Mouse (Mus musculus) megakaryocyte, adult 5-6 weeks (primary cell): ENCODE measurements around the gene Sdk2. TPM values are rescaled to one million over a fixed set of nuclear protein-coding genes. Genes with fewer than 3 reads are reported as not detected.
A peak's percentile ranks its signal among the peaks of the same experiment; 100 is the strongest.

Experiments used
- ATAC-seq: 2 replicates; pipeline ENCODE4 v1.8.0; 2016; ENCODE audit warnings: mild to moderate bottlenecking, inconsistent platforms; ENCODE audit not compliant: poor library complexity, severe bottlenecking
- total RNA-seq, 2 experiments: library from RNA; stranded (forward) in 1 of 2; stranded (reverse) in 1 of 2; fragments of 153-499, 151-499 nt in 1 of 2; fragments of 221-1000, 200-1000 nt in 1 of 2; gene quantifications; 2 replicates each; pipeline versions ENCODE4 v1.2.3 to v1.2.4; 2015 to 2017

Sdk2 gene
- total RNA-seq, 2 experiments from 2014 or later: 0.04 to 0.11 TPM

GRCm38 (mm10) chr11:113773191-113773590 lies 293.7 kb downstream of the Sdk2 start:
- ATAC-seq: no peak

DNA sequence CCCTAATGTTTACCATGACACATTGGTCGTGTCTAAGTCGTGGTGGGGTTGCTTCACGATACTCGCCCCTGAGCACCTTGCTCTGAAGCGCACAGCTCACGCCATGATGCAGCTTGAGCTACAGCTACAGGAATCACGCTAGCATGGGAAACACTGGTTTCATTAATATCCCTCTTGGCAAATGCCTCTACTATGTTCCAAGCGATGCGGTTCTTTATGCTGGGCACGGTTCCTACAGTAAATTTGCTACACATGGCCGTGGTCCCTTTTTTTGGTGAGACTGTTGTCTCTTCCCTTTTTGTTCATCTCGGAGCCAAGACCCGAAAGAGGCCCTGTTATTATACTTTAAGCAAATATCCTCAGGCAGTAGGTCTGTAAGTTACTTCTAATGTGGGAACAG lies 295.7 kb downstream of the Sdk2 start:
- no peak for ATAC-seq

DNA sequence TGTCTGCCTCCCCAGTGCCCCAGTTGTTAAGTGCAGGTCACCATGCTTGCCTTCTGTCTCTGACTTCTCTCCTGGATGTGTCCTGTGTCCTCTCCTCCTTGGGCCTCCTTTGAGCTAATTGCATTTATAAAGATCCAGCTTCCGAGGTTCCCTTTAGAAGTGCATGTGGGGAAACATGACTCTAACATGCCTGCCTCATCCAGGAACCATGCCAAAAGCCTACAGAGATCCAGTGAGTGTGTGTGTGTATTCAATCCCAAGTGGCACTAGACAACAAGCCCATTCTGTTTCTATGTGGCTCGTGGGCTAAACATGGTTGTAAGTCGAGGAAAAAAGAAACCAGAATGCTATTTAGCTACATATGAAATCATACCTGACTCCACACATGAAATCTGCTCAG lies 298.5 kb downstream of the Sdk2 start:
- ATAC-seq: no peak

DNA sequence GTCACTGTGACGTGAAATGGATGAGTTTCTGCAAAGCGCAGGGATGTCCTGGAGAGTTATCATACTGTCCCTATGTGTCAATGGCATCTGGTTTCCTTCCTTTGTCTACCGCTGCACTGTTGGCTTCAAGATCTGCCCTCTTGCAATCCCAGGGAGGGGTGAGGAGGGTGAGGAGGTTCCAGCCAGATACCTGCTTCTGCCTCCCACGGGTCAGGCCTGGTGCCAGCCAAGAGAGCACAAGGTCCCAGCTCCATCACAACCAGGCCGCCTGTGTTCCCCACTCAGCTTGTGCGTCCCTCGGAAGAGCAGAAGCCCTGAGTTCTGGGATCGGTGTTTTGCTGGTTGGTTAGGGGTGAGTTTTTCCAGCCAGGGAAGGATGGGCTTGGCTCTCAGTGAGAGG lies 299.6 kb downstream of the Sdk2 start:
- no peak for ATAC-seq

DNA sequence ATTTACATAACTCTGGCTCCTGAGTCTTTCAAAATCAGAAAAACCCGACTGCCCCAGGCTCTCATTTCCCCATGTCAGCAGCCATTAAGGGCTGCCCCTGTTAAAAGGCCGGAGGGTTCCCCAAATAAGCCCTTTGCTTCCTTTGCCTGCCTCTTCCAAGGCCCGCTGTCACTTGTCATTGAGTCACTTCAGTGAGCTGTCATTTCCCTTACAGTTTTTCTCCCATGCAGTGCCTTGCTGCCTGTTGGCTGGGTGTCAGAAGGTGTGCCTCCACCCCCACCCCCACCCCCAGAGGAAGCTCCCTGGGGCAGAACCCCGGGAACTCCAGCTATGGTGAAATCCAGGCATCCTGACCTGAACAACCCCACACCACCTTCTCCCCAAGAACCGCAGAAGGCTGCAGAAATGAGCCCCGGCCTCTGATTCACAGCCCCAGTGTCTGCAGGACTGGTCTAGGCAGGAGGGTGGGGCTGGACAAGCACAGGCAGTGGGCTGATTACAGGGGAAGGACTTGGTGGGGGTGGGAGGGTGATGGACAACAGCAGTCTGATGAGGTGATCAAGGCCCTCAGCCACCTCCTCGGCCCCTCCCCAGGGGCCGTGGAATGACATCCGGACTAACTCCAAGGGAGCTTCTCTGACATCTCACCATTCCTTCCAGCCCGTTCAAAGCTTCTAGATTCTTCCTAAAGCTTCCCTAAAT lies 300.4 kb downstream of the Sdk2 start:
- peak; percentile 65 for ATAC-seq

- ATAC-seq: no peak
Observed at GRCm38 (mm10) chr11:113764132-113764849, 302.6 kb downstream of the Sdk2 start.

DNA sequence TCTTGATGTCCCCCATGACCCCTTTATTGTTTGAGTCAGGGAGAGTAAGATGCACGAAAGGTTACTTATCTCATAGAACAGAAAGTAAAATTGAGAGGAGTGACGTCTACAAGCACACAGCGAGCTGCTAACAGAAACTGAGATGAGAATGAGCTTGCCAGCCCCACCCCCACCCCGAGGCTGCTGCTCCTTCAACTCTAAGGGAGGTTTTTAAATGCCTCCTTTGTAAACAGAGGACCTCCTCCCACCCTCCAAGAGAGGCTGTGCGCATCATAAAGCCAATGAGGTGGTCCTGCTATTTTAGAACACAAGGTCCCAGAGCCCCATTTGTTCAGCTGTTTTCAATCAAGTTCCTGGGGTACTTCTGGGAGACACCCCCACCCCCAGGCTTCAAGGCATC lies 303.4 kb downstream of the Sdk2 start:
- ATAC-seq: no peak

DNA sequence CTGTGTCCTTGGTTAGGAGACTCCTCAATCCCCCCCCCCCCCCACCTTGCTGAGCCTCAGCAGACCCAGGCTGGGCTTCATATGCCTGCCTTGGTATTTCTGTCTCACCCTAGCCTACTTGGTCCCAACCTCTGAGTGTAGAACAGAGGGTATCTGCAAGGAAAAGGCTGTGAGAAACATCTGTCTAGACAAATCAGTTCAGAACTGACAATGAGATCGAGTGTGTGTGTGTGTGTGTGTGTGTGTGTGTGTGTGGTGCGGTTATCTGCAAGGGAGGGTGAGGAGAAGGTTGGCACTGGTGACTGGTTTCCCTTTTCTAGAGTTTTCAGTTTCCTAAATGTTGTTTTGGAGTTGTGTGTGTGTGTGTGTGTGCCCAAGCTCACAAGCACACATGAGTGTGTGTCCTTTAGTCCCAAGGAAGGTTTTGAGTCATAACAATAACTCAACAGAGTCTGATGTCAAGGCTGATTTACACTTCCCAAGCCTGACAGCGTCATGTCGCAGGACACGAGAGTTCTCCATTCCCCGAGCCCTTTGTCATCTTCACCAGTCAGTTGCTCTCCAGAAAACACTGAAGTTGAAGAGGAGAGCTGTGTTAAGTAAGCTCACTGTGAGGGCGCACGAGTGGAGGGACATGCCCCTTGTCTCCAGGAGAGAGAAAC lies 304.6 kb downstream of the Sdk2 start:
- no peak for ATAC-seq

GRCm38 (mm10) chr11:113761646-113762045 lies 305.2 kb downstream of the Sdk2 start:
- peak; percentile 82 for ATAC-seq

GRCm38 (mm10) chr11:113760476-113760875 lies 306.4 kb downstream of the Sdk2 start:
- no peak for ATAC-seq

DNA sequence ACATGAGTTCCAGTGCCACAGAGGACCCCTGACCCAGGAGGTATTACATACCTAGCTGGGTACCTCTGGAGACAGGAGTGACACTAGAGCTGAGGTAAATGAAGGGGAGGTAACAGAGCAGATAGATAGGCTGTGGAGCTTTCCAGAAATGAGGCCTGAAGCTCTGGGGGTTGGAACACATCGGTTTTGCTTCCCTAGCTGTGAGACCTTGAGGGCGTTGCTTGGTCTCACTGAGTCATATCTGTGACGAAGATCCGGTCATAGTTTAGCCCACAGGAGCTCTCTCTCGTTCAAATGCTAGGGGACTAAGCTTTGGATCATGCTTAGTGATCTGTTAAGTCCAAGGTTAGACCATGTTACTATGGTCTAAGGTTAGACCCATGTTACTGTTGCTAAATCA lies 308.0 kb downstream of the Sdk2 start:
- no peak for ATAC-seq

- no peak for ATAC-seq
Observed at GRCm38 (mm10) chr11:113756578-113756977, 310.3 kb downstream of the Sdk2 start.

GRCm38 (mm10) chr11:113755878-113756277 lies 311.0 kb downstream of the Sdk2 start:
- no peak for ATAC-seq

DNA sequence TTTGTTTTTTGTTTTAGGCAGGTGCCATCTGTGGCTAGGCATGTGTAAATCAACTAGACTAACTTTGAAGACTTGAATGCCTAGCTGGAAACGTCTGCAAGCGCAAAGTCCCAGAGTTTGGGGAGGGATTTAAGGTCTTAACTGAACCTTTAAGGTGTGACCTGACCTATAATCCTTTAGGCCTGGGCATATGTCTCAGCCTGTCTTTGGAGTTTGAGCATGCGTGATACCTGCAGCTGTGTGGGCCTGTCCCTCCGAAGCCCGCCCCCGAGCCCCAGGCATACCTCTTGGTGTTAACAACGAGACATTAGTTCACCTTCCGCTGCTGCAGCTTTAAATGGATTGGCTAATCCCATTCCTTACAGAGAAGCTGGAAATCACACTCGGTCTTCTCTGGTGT lies 312.0 kb downstream of the Sdk2 start:
- no peak for ATAC-seq

DNA sequence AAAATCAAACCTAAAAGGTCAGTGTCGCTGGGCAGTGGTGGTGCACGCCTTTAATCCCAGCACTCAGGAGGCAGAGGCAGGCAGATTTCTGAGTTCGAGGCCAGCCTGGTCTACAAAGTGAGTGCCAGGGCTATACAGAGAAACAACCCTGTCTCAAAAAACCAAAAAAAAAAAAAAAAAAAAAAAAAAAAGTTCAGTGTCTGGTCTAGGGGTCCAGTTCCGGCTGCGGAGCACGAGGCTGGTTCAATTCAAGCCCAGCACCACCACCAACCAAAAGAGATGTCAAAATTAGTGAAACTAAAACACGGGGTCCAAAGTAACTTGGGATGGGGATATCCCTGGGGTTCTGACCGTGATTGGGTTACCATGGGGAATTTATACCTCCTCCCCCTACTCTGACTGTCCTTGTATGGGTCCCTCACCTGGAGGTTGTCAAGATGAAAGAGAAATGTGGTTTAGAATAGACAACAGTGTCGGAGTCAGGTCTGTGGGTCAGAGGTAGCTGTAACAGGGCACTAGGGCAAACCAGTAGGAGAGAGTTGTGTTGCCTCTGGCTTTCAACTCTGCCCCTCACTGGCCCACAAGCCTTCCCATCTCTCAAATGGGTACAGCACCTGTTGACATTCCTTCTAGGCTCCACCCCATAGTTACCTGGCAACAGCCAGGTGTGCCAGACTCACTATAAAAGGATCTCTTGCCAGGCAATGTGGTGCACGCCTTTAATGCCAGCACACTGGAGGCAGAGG lies 314.0 kb downstream of the Sdk2 start:
- no peak for ATAC-seq

DNA sequence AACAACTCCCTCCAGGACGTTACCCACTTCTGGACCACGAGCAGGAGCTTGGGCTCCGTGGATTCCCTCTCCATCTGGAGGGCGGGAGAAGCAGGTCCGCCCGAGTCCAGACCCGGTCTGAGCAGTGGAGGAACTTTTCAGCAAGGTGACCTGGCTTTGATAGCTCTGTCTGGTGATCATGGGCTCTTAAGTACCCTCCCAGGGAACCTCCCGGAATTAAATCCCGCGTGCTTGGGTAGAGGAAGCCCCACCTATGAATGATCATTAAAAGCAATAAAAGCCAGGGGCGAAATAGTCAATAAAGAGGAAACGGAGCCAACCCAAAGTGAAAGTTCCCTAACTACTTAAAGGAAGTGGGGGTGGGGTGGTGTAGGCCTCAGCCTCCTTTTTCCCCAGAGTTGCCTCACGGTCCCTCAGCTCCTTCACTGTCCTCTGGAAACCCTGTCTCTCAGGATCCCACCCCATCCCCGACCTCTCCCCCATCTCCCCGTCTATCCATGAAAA lies 314.6 kb downstream of the Sdk2 start:
- ATAC-seq: peak; percentile 32

DNA sequence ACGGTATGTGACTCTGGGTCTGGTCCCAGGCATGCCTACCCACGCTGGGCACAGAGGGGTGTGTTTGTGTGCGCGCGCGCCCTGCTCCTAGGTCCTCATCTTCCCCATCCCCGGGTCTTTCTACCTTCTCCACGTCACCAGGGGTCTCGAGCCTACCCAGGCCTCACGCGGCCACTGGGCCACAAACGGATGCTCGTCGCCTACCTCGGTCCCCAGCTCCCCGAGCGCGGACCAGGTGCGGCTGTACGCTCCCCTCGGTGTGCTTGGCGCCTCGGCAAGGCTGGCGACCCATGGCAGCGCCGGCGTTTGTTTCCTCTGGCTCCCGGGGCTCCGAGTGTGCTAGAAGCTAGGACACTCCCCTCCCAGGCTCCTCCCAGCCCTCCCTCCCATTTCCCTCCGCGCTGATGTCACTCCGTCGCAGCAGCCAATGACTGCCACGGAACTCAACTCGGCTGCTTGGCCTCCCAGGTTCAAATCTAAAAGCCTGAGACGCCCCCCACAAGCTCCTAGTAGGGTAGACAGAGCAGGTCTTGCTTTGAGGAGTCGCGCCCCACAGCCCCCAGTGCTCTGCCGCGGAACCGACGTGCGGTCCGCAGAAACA lies 315.3 kb downstream of the Sdk2 start, which contains the start of gene Cdc42ep4:
Cdc42ep4 (minus strand) TSS at position 398 of the 601 bp plus-strand sequence.
- ATAC-seq: peak; percentile 70

GRCm38 (mm10) chr11:113750571-113751483 lies 316.0 kb downstream of the Sdk2 start:
- ATAC-seq: peak; percentile 25

DNA sequence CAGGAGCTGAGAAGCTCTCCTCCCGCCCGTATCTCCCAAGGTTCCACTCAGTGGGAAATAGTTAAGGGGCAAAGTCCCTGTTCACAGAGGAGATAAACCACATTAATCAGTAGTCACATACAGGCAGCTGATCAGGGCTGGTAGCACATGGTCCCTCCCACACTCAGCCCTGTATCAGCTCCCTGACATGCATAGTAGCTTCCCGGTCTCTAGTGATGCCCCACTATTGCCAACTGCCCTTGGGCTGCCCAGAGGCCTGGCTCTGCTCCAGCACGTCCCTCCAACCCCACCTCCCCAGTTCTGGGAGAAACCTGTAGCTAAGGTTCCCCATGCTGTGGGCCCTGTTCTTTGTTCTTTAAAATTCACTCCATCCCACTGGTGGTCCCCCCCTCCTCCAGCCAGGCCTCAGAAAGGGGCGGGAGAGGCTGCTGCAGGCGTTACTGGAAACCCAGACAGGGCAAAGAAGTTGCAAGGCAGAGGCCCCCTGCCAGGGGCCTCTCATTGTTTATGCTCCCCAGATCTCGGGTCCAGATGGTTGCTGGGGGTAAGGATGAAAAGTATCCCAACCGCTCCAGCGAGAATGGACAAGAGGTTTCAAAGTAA lies 317.0 kb downstream of the Sdk2 start:
- ATAC-seq: no peak
